Mouse (Mus musculus) embryonic facial prominence, embryonic 15.5 days (tissue): ENCODE measurements at regions not wholly inside any gene's neighbourhood (a gene's known extent, or its start where the extent isn't known, plus 50 kb on each side); places are given as distances from the start of the nearest gene placed in this dataset.
"Not testable (repeated sequence)": the region's sequence is repeated elsewhere in the genome, so short reads cannot be mapped to it uniquely, and the experiment has no call there.

ENCODE experiments used
- ATAC-seq: fragments of 200-750 bp; cut with Nextera tagmentation; 2 replicates; pipeline ENCODE4 v1.8.0; 2017; ENCODE audit warnings: low read depth, moderate TSS enrichment; ENCODE audit not compliant: insufficient number of reproducible peaks, low FRiP score, low TSS enrichment
- H3K27ac ChIP-seq: fragments of 300-500 bp; sonication (generic); replicated peaks from 2 replicates; pipeline ENCODE4 v1.5.1; 2015; ENCODE audit warnings: mild to moderate bottlenecking, inconsistent platforms
- H3K27me3 ChIP-seq: fragments of 300-500 bp; sonication (generic); 2 replicates; pipeline ENCODE4 v1.6.1; 2015; ENCODE audit warnings: inconsistent platforms
- H3K36me3 ChIP-seq: fragments of 300-500 bp; sonication (generic); 2 replicates; pipeline ENCODE4 v1.6.1; 2015; ENCODE audit warnings: mild to moderate bottlenecking, inconsistent platforms
- H3K4me1 ChIP-seq: fragments of 300-500 bp; sonication (generic); 2 replicates; pipeline ENCODE4 v1.6.1; 2015; ENCODE audit warnings: inconsistent platforms
- H3K4me2 ChIP-seq: fragments of 300-500 bp; sonication (generic); replicated peaks from 2 replicates; pipeline ENCODE4 v1.6.1; 2015; ENCODE audit warnings: mild to moderate bottlenecking, inconsistent platforms
- H3K4me3 ChIP-seq: fragments of 300-500 bp; sonication (generic); replicated peaks from 2 replicates; pipeline ENCODE4 v1.5.1; 2015; ENCODE audit warnings: mild to moderate bottlenecking, inconsistent platforms
- H3K9ac ChIP-seq: fragments of 300-500 bp; sonication (generic); 2 replicates; pipeline ENCODE4 v1.6.1; 2015; ENCODE audit warnings: inconsistent platforms
- H3K9me3 ChIP-seq: fragments of 300-500 bp; sonication (generic); replicated peaks from 2 replicates; pipeline ENCODE4 v1.6.1; 2016; ENCODE audit warnings: inconsistent platforms
- WGBS: fragments of 180-500 bp; shearing (Covaris S2); methylation state at CpG from one replicate; pipeline ENCODE4 v1.1.7; 2015; 5-methylcytosine and 5-hydroxymethylcytosine counted together

- Histone ChIP-seq H3K9ac (no peak overlapping the region), H3K4me2 (no peak overlapping the region), H3K4me3 (no peak overlapping the region), H3K4me1 (no peaks in the 10 kb centered on the region), H3K9me3 (no peaks in the 10 kb centered on the region), H3K27me3 (no peaks in the 10 kb centered on the region), H3K36me3 (no peaks in the 10 kb centered on the region), H3K27ac (no peak overlapping the region)
- WGBS, result 61% methylated on average over 4 of the region's 4 CpGs
- no peak for ATAC-seq
Observed at GRCm38 (mm10) chr11:28993270-28993847, 137.2 kb upstream of the Pnpt1 start.

- Histone ChIP-seq H3K9me3 (no peaks in the 10 kb centered on the region), H3K27me3 (no peaks in the 10 kb centered on the region), H3K4me1 (peaks cover 6% of the 10 kb centered on the region; the same call in 1 of the 2 replicates), H3K36me3 (no peaks in the 10 kb centered on the region), H3K4me2 (no peak overlapping the region), H3K9ac (no peak overlapping the region), H3K4me3 (no peak overlapping the region), H3K27ac (no peak overlapping the region)
- ATAC-seq, result no peak
- WGBS, result 36% methylated on average over 3 of the region's 3 CpGs
Observed at GRCm38 (mm10) chr11:28998314-28999106, 132.0 kb upstream of the Pnpt1 start.

- H3K36me3 ChIP-seq, result no peaks in the 10 kb centered on the region
- no peak for ATAC-seq
- no peak overlapping the region for H3K4me2 ChIP-seq
- H3K27ac ChIP-seq, result no peak overlapping the region
- no peaks in the 10 kb centered on the region for H3K9me3 ChIP-seq
- H3K4me3 ChIP-seq, result no peak overlapping the region
- no peak overlapping the region for H3K9ac ChIP-seq
- 26% methylated on average over 1 of the region's 1 CpGs for WGBS
- no peaks in the 10 kb centered on the region for H3K27me3 ChIP-seq
- peaks cover 6% of the 10 kb centered on the region; the same call in 1 of the 2 replicates for H3K4me1 ChIP-seq
Observed at GRCm38 (mm10) chr11:28999196-28999595, 131.3 kb upstream of the Pnpt1 start.

GRCm38 (mm10) chr11:28999620-29000019 lies 130.9 kb upstream of the Pnpt1 start:
- WGBS, result 35% methylated on average over 3 of the region's 3 CpGs
- ATAC-seq, result no peak
- no peak overlapping the region for H3K27ac ChIP-seq

GRCm38 (mm10) chr11:29000212-29000611 lies 130.3 kb upstream of the Pnpt1 start:
- Histone ChIP-seq H3K4me1 (peaks cover 6% of the 10 kb centered on the region; the same call in 1 of the 2 replicates), H3K4me3 (no peak overlapping the region), H3K36me3 (no peaks in the 10 kb centered on the region), H3K27me3 (no peaks in the 10 kb centered on the region), H3K4me2 (no peak overlapping the region), H3K27ac (no peak overlapping the region), H3K9ac (no peak overlapping the region), H3K9me3 (no peaks in the 10 kb centered on the region)
- peak; percentile 51; the same call in 1 of the 2 replicates for ATAC-seq
- 48% methylated on average over 2 of the region's 2 CpGs for WGBS

More at GRCm38 (mm10) chr11:28999620-29000019, 130.9 kb upstream of the Pnpt1 start:
- H3K4me3 ChIP-seq, result no peak overlapping the region
- H3K4me2 ChIP-seq, result no peak overlapping the region
- H3K27me3 ChIP-seq, result no peaks in the 10 kb centered on the region
- H3K9ac ChIP-seq, result no peak overlapping the region
- no peaks in the 10 kb centered on the region for H3K36me3 ChIP-seq
- no peaks in the 10 kb centered on the region for H3K9me3 ChIP-seq
- H3K4me1 ChIP-seq, result peaks cover 6% of the 10 kb centered on the region; the same call in 1 of the 2 replicates

- Histone ChIP-seq H3K4me1 (no peaks in the 10 kb centered on the region), H3K4me2 (no peak overlapping the region), H3K9ac (no peak overlapping the region), H3K9me3 (no peaks in the 10 kb centered on the region), H3K27ac (no peak overlapping the region), H3K4me3 (no peak overlapping the region), H3K27me3 (no peaks in the 10 kb centered on the region), H3K36me3 (no peaks in the 10 kb centered on the region)
- WGBS, result 57% methylated on average over 1 of the region's 1 CpGs
- no peak for ATAC-seq
Observed at GRCm38 (mm10) chr11:29017406-29017805, 113.1 kb upstream of the Pnpt1 start.

- ATAC-seq, result no peak
Observed at GRCm38 (mm10) chr11:29040817-29041216, 89.7 kb upstream of the Pnpt1 start.

GRCm38 (mm10) chr11:29047985-29048610 lies 82.4 kb upstream of the Pnpt1 start:
- not testable (repeated sequence) for H3K4me2 ChIP-seq, H3K9me3 ChIP-seq, ATAC-seq, H3K36me3 ChIP-seq, H3K27ac ChIP-seq, H3K4me1 ChIP-seq, H3K4me3 ChIP-seq, H3K9ac ChIP-seq, H3K27me3 ChIP-seq
- WGBS, result 16% methylated on average over 1 of the region's 1 CpGs

More at GRCm38 (mm10) chr11:29040817-29041216, 89.7 kb upstream of the Pnpt1 start:
- H3K27ac ChIP-seq, result no peak overlapping the region
- H3K4me3 ChIP-seq, result no peak overlapping the region
- H3K4me1 ChIP-seq, result no peaks in the 10 kb centered on the region
- H3K27me3 ChIP-seq, result no peaks in the 10 kb centered on the region
- H3K9ac ChIP-seq, result no peak overlapping the region
- no peaks in the 10 kb centered on the region for H3K36me3 ChIP-seq
- no peaks in the 10 kb centered on the region for H3K9me3 ChIP-seq
- H3K4me2 ChIP-seq, result no peak overlapping the region

- Histone ChIP-seq H3K9ac (no peak overlapping the region), H3K36me3 (no peaks in the 10 kb centered on the region), H3K4me1 (no peaks in the 10 kb centered on the region), H3K4me3 (no peak overlapping the region), H3K27ac (no peak overlapping the region), H3K27me3 (no peaks in the 10 kb centered on the region), H3K9me3 (no peaks in the 10 kb centered on the region), H3K4me2 (no peak overlapping the region)
- ATAC-seq, result no peak
- 55% methylated on average over 2 of the region's 2 CpGs for WGBS
Observed at GRCm38 (mm10) chr11:29052625-29053024, 77.9 kb upstream of the Pnpt1 start.

GRCm38 (mm10) chr11:29069586-29069985 lies 61.0 kb upstream of the Pnpt1 start:
- not testable (repeated sequence) for H3K9me3 ChIP-seq, ATAC-seq

GRCm38 (mm10) chr11:29072231-29072630 lies 58.3 kb upstream of the Pnpt1 start:
- 24% methylated on average over 3 of the region's 3 CpGs for WGBS
- Histone ChIP-seq H3K9me3 (no peaks in the 10 kb centered on the region), H3K4me2 (no peak overlapping the region), H3K4me1 (no peaks in the 10 kb centered on the region), H3K4me3 (no peak overlapping the region), H3K27ac (no peak overlapping the region), H3K27me3 (no peaks in the 10 kb centered on the region), H3K9ac (no peak overlapping the region), H3K36me3 (no peaks in the 10 kb centered on the region)
- no peak for ATAC-seq

More at GRCm38 (mm10) chr11:29069586-29069985, 61.0 kb upstream of the Pnpt1 start:
- H3K4me3 ChIP-seq, H3K9ac ChIP-seq, H3K36me3 ChIP-seq, H3K4me1 ChIP-seq, H3K27me3 ChIP-seq, H3K4me2 ChIP-seq, H3K27ac ChIP-seq: not testable (repeated sequence)
- 81% methylated on average over 22 of the region's 22 CpGs for WGBS
